Mouse (Mus musculus): Measurements from ENCODE around the gene Pdxp.

Pdxp gene

DNA sequence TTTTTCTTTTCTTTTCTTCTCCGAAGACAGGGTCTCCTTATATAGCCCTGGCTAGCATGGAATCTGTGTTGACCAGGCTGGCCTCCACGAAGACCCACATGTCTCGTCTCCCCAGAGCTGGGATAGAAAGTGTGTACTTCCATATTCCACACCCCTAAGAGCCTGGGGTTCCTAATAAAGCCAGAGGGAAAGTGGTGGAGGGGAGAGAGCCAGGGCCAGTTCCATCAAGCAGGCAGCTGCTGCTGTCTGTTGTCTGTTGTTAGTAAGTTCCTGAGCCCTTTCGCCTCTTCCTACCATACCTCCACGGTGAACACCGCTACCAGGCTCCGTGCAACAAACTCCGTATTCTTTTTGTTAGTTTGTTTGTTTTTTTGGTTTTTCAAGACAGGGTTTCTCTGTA is 14.8 kb downstream of the Pdxp start:
- no peak for DNase-seq

DNA sequence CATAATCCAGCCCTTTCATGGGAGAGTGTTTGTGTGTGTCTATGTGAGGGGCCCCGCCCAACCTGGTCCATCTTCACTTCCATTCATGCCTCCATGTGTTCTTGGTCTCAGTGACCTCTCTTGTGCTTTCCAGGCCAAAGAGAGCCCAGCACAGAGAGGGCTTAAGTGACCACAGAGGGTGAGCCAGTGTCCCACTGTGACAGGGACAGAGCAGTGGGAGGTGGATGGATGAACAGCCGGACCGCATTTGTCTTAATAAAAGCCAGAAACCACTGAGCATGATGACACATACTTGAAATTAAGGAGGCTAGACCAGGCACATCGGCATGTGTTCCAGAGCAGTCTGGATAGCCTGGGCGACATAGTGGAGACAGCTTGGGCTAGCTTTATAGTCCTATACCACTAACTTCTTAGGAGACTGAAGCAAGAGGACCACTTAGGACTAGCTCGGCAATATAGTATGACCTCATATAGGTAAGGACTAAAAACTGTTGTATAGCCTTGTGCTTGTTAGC is 16.5 kb downstream of the Pdxp start:
- no peak for DNase-seq

DNA sequence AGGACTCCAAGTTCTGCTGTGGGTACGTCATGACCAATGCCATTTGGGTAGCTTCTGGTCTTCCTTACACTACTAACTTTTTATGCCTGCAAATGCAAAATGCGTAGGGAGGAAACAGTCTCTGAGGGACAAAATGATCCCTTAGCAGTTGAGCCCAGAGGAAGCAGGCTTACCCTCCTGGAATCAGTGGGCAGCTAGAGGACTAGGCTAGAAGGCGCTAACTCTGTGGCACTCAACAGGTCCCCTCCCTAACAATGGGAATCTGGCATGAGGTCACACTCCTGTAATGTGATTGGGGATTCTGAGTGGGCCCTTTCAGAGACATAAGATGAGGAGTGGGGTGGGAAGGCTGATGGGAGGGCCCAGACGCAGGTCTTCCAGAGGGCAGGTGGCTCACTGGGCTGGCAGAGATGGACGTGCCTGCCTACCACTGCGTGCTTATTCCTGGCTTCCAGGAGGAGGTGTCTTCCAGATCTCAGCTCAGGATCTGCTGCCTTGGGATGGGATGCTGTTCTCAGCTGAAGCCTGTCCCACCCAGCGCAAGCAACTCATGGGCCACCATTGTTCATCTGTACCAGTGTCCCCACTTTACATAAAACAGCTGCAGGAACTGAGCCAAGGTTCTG is 17.2 kb downstream of the Pdxp start:
- DNase-seq: no peak

DNA sequence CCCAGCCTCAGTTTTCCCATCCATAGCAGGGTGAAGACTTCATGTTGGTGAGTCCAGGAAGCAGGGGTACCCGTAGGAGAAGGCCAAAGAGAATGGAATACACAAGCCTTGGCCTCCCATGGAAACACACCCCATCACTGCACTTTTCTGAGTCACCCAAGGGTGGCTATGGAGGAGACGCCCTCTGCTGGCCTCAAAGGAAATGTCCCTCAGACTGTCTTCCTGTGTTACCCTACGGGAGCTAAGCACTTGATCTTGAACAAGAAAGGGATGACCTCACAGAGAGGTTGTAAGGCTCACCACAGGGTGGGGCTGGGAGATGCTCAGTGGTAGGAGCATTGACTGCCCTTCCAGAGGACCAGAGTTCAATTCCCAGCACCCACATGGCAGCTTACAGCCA is 17.9 kb downstream of the Pdxp start:
- peak; percentile 80 for DNase-seq

DNA sequence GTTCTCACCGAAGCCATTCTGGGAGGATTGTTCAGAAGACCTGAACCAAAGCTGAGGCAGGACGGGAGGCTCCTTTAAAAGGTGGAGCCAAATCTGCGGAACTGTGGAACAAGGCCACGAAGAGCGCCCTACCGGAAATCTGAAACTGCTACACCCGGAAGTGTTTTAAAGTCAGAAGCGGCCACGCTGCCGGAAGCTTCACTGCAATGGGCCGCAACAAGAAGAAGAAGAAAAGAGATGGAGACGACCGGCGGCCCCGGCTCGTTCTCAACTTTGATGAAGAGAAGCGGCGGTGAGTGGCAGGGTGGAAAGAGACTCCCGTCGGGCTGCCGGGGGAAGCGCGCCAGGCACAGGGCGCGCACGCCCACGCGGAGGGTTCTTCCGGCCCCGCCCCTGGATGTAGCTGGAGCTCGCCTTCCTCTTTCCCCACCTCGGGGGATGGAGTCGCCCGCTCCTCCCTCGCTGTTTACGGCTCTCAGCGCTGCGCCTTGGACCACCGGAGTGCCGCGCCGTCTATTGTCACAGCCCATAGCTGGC is 21.1 kb downstream of the Pdxp start, which contains the start of gene Nol12:
Nol12 (plus strand) TSS at position 150 of the 537 bp plus-strand sequence.
- peak; percentile 85 for DNase-seq

DNA sequence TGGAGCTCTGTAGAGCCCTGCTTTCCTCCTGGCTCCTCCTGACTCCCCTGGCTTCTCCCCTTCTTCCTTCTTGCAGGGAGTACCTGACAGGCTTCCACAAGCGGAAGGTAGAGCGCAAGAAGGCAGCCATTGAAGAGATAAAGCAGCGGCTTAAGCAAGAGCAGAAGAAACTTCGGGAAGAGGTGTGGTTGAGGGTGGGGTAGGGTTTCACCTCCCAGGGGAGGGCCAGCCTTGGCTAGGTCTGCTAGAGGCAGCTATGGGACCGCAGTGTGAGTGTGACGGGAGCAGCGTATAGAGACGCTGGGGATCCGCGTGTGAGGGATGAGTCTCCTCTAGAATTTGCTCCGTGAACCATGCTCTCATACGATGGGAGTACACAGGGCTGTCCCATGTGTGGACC is 22.7 kb downstream of the Pdxp start:
- no peak for DNase-seq

DNA sequence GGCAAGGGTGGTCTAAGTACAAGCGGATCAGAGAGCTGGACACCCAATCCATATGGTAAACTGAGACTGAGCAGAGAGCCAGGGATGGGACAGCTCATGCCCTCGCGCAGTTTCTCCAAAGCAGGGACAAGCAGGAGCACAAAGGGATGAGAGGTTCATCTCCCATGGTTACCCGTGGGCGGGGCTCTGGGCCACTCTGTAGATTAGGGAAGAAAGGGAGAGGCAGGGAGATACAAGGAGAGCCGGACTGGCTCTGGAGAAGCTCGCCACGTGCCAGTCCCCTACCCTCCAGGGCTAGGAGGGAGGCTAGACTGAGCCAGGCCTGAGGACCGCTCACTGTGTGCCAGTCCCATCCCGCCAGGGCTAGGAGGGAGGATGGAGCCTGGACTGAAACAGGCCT is 23.6 kb downstream of the Pdxp start:
- no peak for DNase-seq

DNA sequence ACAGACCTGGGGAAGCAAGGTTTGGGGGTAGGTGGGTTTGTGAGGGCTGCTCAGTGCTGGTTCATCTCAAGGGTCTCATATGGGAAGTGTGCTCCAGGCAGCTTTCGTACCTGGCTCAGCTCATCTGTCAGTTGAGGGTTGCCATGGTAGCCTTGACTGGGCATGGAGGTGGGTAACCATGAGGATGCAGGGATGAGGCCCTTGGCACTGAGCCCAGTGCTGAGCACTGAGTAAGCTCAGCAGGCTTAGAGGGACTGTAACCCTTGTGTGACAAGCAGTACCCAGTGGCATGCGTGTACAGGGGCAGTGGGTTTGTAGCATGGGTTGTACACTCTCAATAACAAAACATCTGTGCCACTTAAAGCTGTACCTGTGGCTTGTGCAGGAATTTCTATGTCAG is 24.2 kb downstream of the Pdxp start:
- DNase-seq: no peak

DNA sequence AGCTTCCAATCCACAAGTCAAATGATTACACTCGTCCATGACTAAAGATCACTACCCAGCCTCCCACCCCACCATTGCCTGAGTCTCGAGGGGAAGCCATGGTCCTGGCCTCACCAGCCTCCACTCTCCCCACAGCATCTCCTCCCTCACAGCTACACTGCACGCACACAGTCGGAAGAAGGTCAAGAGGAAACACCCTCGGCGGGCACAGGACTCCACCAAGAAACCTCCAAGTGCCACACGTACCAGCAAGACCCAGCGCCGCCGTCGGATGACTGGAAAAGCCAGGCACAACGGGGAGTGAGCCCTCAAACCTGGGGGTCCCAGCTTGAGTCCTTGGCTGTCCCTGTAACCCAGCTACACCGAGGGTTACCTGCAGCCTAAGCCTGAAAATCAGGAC is 26.6 kb downstream of the Pdxp start:
- no peak for DNase-seq

DNA sequence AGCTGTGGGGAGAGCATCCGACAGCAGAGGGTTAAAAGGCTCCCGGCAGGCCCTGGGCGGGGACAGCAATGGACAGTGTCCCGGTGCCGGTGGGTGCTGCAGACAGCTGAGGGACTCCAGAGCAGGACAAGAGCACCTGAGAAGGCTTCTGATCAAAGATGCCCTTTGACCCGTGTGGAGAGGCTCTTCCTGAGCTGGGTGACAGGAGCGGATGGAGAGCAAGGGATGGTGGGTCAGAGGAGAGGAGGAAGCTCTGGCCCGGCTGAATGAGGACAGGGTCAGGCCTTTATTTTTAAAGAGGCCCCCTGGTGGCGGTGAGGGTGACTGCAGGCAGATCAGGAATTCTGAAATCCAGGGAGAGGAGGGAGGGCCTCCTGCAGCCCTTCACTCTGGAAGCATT is 28.9 kb downstream of the Pdxp start:
- peak; percentile 70 for DNase-seq

DNA sequence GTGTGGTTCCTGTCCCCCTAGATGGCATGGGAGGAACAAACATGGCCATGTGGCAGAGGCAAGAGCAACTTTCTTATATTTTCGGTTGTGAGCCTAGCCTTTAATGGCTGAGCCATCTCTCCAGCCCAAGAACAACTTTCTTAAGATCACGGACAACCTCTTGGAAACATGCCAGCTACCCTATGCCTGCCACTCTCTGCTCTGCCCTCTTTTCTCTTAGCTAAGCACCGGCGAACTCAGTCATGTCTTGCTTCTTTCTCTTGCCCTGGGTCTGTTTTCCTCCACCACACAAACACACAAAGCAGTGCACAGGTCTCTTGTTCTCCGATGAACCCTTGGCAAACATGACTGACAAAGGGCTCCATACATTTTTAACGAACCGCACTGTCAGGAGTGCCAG is 32.5 kb downstream of the Pdxp start:
- DNase-seq: no peak

DNA sequence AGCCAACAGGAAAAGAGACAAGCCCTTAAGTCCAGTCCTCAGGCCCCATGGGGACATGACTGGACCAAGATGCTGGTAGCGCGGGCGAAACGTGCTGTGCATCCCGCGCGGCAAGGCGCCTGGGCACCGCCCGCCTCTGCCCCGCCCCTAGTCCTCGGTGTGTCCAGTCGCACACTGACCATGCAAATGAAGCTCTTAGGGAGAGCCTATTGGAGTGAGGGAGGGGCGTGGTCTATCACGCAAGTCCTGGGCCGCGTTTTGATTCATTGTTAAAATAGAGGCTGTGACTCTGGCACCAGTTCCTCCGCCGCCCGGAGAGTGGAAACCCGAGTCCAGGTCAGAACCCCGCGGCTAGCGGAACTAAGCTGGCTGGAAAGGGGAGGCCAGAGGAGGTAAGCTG is 33.9 kb downstream of the Pdxp start, which contains the start of gene Triobp:
Triobp (plus strand) TSS at position 68 of the 400 bp plus-strand sequence.
- DNase-seq: no peak

DNA sequence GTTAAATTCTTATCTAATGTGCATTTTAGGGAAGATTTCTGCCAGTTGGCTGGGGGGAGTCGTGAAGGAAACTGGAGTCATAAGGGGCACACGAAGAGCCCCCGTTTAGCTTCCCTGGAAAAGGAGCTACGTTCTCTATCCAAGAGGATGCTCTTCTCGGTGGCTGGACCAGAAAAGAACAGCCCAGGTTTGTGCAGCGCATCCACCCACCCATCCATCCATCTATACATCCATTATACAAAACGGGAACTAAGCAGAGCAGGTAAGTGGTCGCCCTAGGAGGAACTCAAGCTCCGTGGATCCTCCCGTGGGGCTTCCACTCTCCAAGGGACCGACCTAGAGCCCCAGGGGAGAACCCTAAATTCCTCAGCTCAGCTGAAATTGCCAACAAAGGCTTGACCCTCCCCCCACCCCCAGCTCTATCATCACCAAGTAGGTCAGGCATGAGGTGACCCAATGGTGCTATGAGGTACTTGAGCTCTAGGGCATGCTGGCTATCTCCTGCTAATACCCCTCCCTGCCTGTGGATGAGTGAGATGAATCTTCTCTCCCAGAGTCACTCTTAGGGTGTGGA is 34.5 kb downstream of the Pdxp start:
- no peak for DNase-seq

DNA sequence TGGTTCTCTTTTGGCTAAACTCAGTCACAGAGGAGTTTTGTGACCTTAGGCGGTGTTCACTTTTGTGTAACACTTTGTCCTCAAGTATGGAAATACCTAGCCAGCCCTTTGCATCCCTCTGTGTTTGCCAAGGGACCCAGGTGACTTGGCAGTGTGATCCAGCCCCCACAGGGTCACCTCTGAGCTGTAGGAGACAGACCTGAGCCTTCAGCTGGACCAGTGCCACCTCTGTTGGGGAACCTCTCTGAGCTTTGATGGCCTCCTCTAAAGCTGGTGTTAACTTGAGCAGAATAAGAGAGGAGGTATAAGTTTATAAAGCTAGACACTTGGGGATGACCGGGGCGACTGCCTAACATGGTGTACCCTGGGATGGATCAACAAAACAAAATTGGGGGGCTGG is 35.2 kb downstream of the Pdxp start:
- DNase-seq: no peak

DNA sequence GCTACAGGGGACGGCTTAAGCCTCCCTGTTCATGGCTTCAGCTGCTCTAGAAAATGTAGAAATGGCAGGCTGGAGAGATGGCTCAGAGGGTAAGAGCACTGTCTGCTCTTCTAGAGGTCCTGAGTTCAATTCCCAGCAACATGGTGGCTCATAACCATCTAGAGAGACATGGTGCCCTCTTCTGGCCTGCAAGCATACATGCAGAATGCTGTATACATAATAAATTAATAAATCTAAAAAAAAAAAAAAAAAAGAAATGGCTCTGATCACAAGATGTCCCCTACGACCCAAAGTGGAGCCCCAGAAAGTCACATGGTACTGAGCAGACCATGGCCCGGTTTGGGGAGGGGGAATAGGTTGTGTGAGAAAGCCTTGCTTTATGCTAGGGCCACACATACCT is 41.9 kb downstream of the Pdxp start:
- no peak for DNase-seq

DNA sequence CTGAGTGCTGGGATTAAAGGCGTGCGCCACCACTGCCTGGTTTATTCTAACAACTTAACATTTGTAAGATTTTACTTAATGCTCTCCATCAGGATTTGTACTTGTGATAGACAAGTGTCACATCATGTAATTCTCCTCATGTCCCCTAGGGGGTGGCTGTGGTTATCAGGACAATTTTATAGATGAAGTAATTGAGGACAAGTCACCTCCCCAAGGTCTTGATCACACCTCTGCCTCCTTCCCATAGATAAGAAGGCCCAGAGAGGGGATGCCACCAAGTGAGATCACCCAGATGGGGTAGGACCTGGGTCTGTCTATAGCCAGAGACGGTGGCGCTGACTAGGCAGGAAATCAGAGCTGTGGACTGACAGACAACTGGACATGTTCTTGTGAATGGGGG is 42.6 kb downstream of the Pdxp start:
- no peak for DNase-seq

DNA sequence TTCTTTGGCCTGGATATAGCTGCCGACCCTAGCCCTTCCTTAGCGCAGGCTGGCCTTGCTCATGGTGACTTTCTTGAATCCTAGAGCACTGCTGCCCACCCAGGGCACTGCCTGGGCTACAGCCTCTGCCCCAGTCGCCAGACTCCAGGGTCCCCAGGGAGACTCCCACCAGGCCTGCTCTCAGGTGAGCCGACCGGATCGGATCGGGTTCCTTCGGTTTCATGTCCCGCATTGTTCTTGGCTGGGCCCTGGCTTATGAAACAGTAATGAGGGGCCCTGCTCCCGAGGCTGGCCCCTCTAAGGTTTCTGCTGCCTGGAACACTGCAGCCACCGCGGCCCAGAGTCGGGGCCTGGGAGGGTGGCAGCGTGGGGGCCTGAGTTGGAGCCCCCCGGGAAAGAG is 43.3 kb downstream of the Pdxp start:
- DNase-seq: no peak

DNA sequence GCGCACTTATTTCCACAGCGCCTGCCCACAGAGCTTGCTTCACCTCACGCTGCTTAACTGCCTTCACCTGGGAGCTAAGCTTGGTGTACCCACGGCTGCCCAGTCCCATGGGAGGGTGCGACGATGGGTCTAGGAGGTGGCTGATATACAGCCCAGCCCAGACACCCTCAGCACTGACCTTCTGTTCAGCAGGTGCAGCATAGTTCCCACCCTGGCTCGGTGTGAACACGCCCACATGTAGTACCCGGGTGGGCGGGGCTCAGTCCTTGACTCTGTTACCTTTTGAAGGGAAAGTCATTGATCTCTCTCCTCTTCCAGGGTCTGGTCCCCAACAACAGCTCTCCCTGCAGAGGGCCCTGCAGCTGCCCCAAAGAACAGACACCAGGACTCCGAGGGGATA is 45.8 kb downstream of the Pdxp start:
- no peak for DNase-seq

DNA sequence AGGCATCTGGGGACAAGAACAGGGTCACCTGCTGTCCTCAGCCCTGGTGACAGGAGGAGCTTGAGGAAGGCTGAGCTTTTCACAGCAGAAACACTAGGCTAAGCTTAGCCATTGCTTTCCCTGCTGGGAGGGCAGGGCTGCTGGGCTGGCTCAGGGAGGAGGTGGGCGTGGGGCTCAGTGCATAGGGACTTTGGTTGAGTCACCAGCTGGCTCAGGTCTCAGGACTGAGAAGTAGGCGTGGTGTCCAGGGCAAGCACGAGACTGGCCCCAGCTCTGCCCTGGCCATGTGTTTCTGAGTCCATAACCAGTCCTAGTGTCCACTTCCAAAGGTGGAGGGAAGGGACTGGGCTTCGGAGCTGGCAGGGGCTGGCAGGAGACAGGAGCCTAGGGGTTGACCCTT is 46.4 kb downstream of the Pdxp start:
- DNase-seq: no peak

DNA sequence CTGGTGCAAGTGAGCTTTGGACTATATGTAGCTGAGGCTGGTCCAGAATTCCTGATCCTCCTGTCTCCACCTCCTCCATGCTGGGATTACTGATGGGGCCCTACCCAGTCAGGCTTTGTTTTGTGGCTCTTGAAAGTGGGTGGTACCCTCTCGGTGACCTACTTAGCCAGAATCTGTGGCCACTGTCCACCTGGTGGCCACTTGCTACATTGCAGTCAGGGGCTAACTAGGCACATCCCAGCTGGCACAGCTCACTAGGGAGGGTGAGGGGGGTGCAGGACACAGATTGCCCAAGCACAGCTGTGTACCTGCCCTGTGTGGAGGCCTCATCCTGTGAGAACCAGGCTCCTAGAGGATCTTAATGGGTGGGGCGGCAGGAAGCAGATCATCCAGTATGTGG is 49.2 kb downstream of the Pdxp start:
- peak; percentile 80 for DNase-seq

All from thymus, postnatal 4 days (tissue).